Mouse (Mus musculus): ENCODE measurements around the gene Tdp1. TPM values are rescaled to one million over a fixed set of nuclear protein-coding genes. Genes with fewer than 3 reads are reported as not detected.
A peak's percentile ranks its signal among the peaks of the same experiment; 100 is the strongest.

Tdp1 gene
- total RNA-seq (2014; rRNA removed) (14.2 and 14.6 TPM in 2 replicates), polyA plus RNA-seq (2015; fragmentation: Nextera tagmentation; extraction: Ambion mirVana) (35.1 and 36.2 TPM in 2 replicates)

GRCm38 (mm10) chr12:99884269-99885261 lies at the start of gene Tdp1, which contains the start of gene Efcab11:
Tdp1 (plus strand) TSS chr12:99884517.
Efcab11 (minus strand) TSS chr12:99884439.
- ATAC-seq (peak; percentile 84), DNase-seq (ENCODE audit: low spot score) (peak; percentile 99)
- Histone ChIP-seq H3K9me3 (ENCODE audit: low read length) (no peaks in the 10 kb centered on the region), H3K36me3 (ENCODE audit: insufficient read depth, low read length) (no peaks in the 10 kb centered on the region), H3K27ac (peak within 1 kb of the TSS; percentile 78), H3K9ac (replicated peaks; ENCODE audit: low read length) (peak within 1 kb of the TSS; percentile 81), H3K27me3 (ENCODE audit: insufficient read depth, low read length) (no peaks in the 10 kb centered on the region), H3K4me2 (ENCODE audit: low read depth, low read length) (peak within 1 kb of the TSS; percentile 93), H3K4me3 (ENCODE audit: low read length) (peak within 1 kb of the TSS; percentile 81), H3K4me1 (ENCODE audit: insufficient read depth, low read length) (peaks cover 7% of the 10 kb centered on the region; the same call in 1 of the 2 replicates)
- TF ChIP-seq CTCF (IDR thresholded peaks at IDR 0.05; ENCODE audit: low read depth), result no peak; the same call in 1 of the 2 replicates
- WGBS, result under 1% methylated on average over 73 of the region's 73 CpGs

GRCm38 (mm10) chr12:99836404-99837131 lies 47.7 kb upstream of the Tdp1 start:
- no peak overlapping the region for H3K9ac ChIP-seq (replicated peaks; ENCODE audit: low read length)
- no peaks in the 10 kb centered on the region; the same call in 1 of the 2 replicates for H3K4me1 ChIP-seq (ENCODE audit: insufficient read depth, low read length)
- WGBS, result 19% methylated on average over 20 of the region's 20 CpGs
- peak overlapping the region; percentile 40 for H3K4me2 ChIP-seq (ENCODE audit: low read depth, low read length)
- no peak overlapping the region for H3K4me3 ChIP-seq (ENCODE audit: low read length)
- no peaks in the 10 kb centered on the region for H3K9me3 ChIP-seq (ENCODE audit: low read length)
- peak overlapping the region; percentile 74 for H3K27ac ChIP-seq
- peak; percentile 85 for ATAC-seq
- no peaks in the 10 kb centered on the region for H3K27me3 ChIP-seq (ENCODE audit: insufficient read depth, low read length)
- peak; percentile 93 for DNase-seq (ENCODE audit: low spot score)
- TF ChIP-seq CTCF (IDR thresholded peaks at IDR 0.05; ENCODE audit: low read depth), result no peak
- H3K36me3 ChIP-seq (ENCODE audit: insufficient read depth, low read length), result no peaks in the 10 kb centered on the region

GRCm38 (mm10) chr12:99837528-99837927 lies 46.8 kb upstream of the Tdp1 start:
- TF ChIP-seq CTCF (IDR thresholded peaks at IDR 0.05; ENCODE audit: low read depth), result no peak
- Histone ChIP-seq H3K27ac (no peak overlapping the region), H3K4me2 (ENCODE audit: low read depth, low read length) (no peak overlapping the region), H3K36me3 (ENCODE audit: insufficient read depth, low read length) (no peaks in the 10 kb centered on the region), H3K9ac (replicated peaks; ENCODE audit: low read length) (no peak overlapping the region), H3K9me3 (ENCODE audit: low read length) (no peaks in the 10 kb centered on the region), H3K4me3 (ENCODE audit: low read length) (no peak overlapping the region), H3K27me3 (ENCODE audit: insufficient read depth, low read length) (no peaks in the 10 kb centered on the region), H3K4me1 (ENCODE audit: insufficient read depth, low read length) (no peaks in the 10 kb centered on the region; the same call in 1 of the 2 replicates)
- ATAC-seq, result no peak
- no peak for DNase-seq (ENCODE audit: low spot score)
- WGBS, result 84% methylated on average over 5 of the region's 5 CpGs

- Histone ChIP-seq H3K9ac (replicated peaks; ENCODE audit: low read length) (no peak overlapping the region), H3K4me2 (ENCODE audit: low read depth, low read length) (no peak overlapping the region), H3K27me3 (ENCODE audit: insufficient read depth, low read length) (no peaks in the 10 kb centered on the region), H3K4me3 (ENCODE audit: low read length) (no peak overlapping the region), H3K4me1 (ENCODE audit: insufficient read depth, low read length) (no peaks in the 10 kb centered on the region; the same call in 1 of the 2 replicates), H3K9me3 (ENCODE audit: low read length) (no peaks in the 10 kb centered on the region), H3K36me3 (ENCODE audit: insufficient read depth, low read length) (no peaks in the 10 kb centered on the region), H3K27ac (no peak overlapping the region)
- ATAC-seq (no peak), DNase-seq (ENCODE audit: low spot score) (no peak)
- 68% methylated on average over 11 of the region's 11 CpGs for WGBS
- TF ChIP-seq CTCF (IDR thresholded peaks at IDR 0.05; ENCODE audit: low read depth), result no peak
Measured at GRCm38 (mm10) chr12:99838109-99838508, 46.2 kb upstream of the Tdp1 start.

- Histone ChIP-seq H3K27ac (no peak overlapping the region), H3K4me1 (ENCODE audit: insufficient read depth, low read length) (no peaks in the 10 kb centered on the region; the same call in 1 of the 2 replicates), H3K4me3 (ENCODE audit: low read length) (no peak overlapping the region), H3K36me3 (ENCODE audit: insufficient read depth, low read length) (no peaks in the 10 kb centered on the region), H3K9ac (replicated peaks; ENCODE audit: low read length) (no peak overlapping the region), H3K27me3 (ENCODE audit: insufficient read depth, low read length) (no peaks in the 10 kb centered on the region), H3K9me3 (ENCODE audit: low read length) (no peaks in the 10 kb centered on the region), H3K4me2 (ENCODE audit: low read depth, low read length) (no peak overlapping the region)
- TF ChIP-seq CTCF (IDR thresholded peaks at IDR 0.05; ENCODE audit: low read depth), result peak; percentile 56
- 75% methylated on average over 14 of the region's 14 CpGs for WGBS
- ATAC-seq (no peak), DNase-seq (ENCODE audit: low spot score) (peak; percentile 78)
Measured at GRCm38 (mm10) chr12:99838703-99839102, 45.6 kb upstream of the Tdp1 start.

GRCm38 (mm10) chr12:99844951-99845350 lies 39.4 kb upstream of the Tdp1 start:
- Histone ChIP-seq H3K4me1 (ENCODE audit: insufficient read depth, low read length) (no peaks in the 10 kb centered on the region), H3K4me3 (ENCODE audit: low read length) (no peak overlapping the region), H3K27ac (no peak overlapping the region), H3K9me3 (ENCODE audit: low read length) (no peaks in the 10 kb centered on the region), H3K4me2 (ENCODE audit: low read depth, low read length) (no peak overlapping the region), H3K9ac (replicated peaks; ENCODE audit: low read length) (no peak overlapping the region), H3K27me3 (ENCODE audit: insufficient read depth, low read length) (no peaks in the 10 kb centered on the region), H3K36me3 (ENCODE audit: insufficient read depth, low read length) (no peaks in the 10 kb centered on the region)
- 81% methylated on average over 8 of the region's 8 CpGs for WGBS
- ATAC-seq (no peak), DNase-seq (ENCODE audit: low spot score) (no peak)
- no peak for TF ChIP-seq CTCF (IDR thresholded peaks at IDR 0.05; ENCODE audit: low read depth)

All from hindbrain, postnatal 0 days (tissue).